Mouse (Mus musculus) bone marrow, adult 2 months (tissue): Measurements from ENCODE around the gene Eif3f. TPM values are rescaled to one million over a fixed set of nuclear protein-coding genes. Genes with fewer than 3 reads are reported as not detected.
A peak's percentile ranks its signal among the peaks of the same experiment; 100 is the strongest.

ENCODE experiments used
- H3K27ac ChIP-seq: fragments of 200-500 bp; 2 replicates; pipeline ENCODE4 v1.5.1; 2012; ENCODE audit warnings: low read depth, mild to moderate bottlenecking, control low read depth, inconsistent platforms, low read length; ENCODE audit not compliant: control insufficient read depth, poor library complexity, insufficient read depth
- H3K4me1 ChIP-seq: fragments of 200-500 bp; 2 replicates; pipeline ENCODE4 v1.6.1; 2011; ENCODE audit warnings: low read length; ENCODE audit not compliant: control insufficient read depth, insufficient read depth
- H3K4me3 ChIP-seq: fragments of 200-500 bp; replicated peaks from 2 replicates; pipeline ENCODE3; 2011; ENCODE audit warnings: mild to moderate bottlenecking, low read depth, low read length, control low read depth; ENCODE audit not compliant: control insufficient read depth
- CTCF ChIP-seq: fragments of 200-500 bp; IDR thresholded peaks from 2 replicates; pipeline ENCODE4 v1.5.1; 2011; ENCODE audit warnings: low read length, control low read depth; ENCODE audit not compliant: control insufficient read depth, insufficient read depth
- POLR2A ChIP-seq: fragments of 200-500 bp; IDR thresholded peaks from 2 replicates; pipeline ENCODE4 v1.6.1; 2011; ENCODE audit warnings: low read depth, mild to moderate bottlenecking, control low read depth, low read length, borderline replicate concordance; ENCODE audit not compliant: control insufficient read depth
- WGBS: fragments of 180-500 bp; shearing (Covaris S2); methylation state at CpG from one replicate; pipeline ENCODE4 v1.1.7; 2018; 5-methylcytosine and 5-hydroxymethylcytosine counted together
- polyA plus RNA-seq: library from polyadenylated mRNA; stranded (reverse); fragments of >200 nt; gene quantifications from 2 replicates; pipeline ENCODE4 v1.2.4, GENCODE M21; 2011; ENCODE audit warnings: low replicate concordance; ENCODE audit not compliant: missing spikeins, insufficient read depth, insufficient read length

Eif3f gene
- polyA plus RNA-seq, 1 experiment, result 83.8 TPM

GRCm38 (mm10) chr7:108950762-108951331 is 16.6 kb downstream of the Eif3f start:
- 2% methylated on average over 52 of the region's 52 CpGs for WGBS
- no peak overlapping the region; the same call in 1 of the 2 replicates for H3K27ac ChIP-seq
- TF ChIP-seq CTCF (no peak), POLR2A (no peak)

GRCm38 (mm10) chr7:108952801-108953200 is 18.6 kb downstream of the Eif3f start:
- H3K4me1 ChIP-seq, result no peaks in the 10 kb centered on the region
- WGBS, result 26% methylated on average over 6 of the region's 6 CpGs
- TF ChIP-seq POLR2A (no peak), CTCF (no peak)
- H3K4me3 ChIP-seq, result no peak overlapping the region
- H3K27ac ChIP-seq, result no peak overlapping the region

More at GRCm38 (mm10) chr7:108950762-108951331, 16.6 kb downstream of the Eif3f start:
- no peaks in the 10 kb centered on the region for H3K4me1 ChIP-seq
- no peak overlapping the region for H3K4me3 ChIP-seq

GRCm38 (mm10) chr7:108954185-108954584 is 20.0 kb downstream of the Eif3f start:
- no peak overlapping the region for H3K27ac ChIP-seq
- no peaks in the 10 kb centered on the region for H3K4me1 ChIP-seq
- 27% methylated on average over 4 of the region's 4 CpGs for WGBS
- TF ChIP-seq CTCF, result peak; percentile 49; the same call in 1 of the 2 replicates
- no peak for TF ChIP-seq POLR2A
- no peak overlapping the region for H3K4me3 ChIP-seq

GRCm38 (mm10) chr7:108957734-108958133 is 23.5 kb downstream of the Eif3f start:
- H3K27ac ChIP-seq, result no peak overlapping the region
- WGBS, result 39% methylated on average over 2 of the region's 2 CpGs
- H3K4me3 ChIP-seq, result no peak overlapping the region
- no peak for TF ChIP-seq POLR2A
- no peak for TF ChIP-seq CTCF
- no peaks in the 10 kb centered on the region for H3K4me1 ChIP-seq

GRCm38 (mm10) chr7:108965968-108966367 is 31.8 kb downstream of the Eif3f start:
- Histone ChIP-seq H3K4me1 (no peaks in the 10 kb centered on the region), H3K4me3 (no peak overlapping the region), H3K27ac (no peak overlapping the region)
- no peak for TF ChIP-seq CTCF
- no peak for TF ChIP-seq POLR2A
- WGBS, result 16% methylated on average over 2 of the region's 2 CpGs

GRCm38 (mm10) chr7:108966742-108967362 is 32.6 kb downstream of the Eif3f start:
- Histone ChIP-seq H3K27ac (no peak overlapping the region), H3K4me1 (no peaks in the 10 kb centered on the region), H3K4me3 (no peak overlapping the region)
- TF ChIP-seq POLR2A (no peak), CTCF (peak; percentile 79)
- 23% methylated on average over 7 of the region's 7 CpGs for WGBS

GRCm38 (mm10) chr7:108968201-108968600 is 34.0 kb downstream of the Eif3f start:
- no peak overlapping the region for H3K4me3 ChIP-seq
- TF ChIP-seq POLR2A, result no peak
- no peak for TF ChIP-seq CTCF
- 24% methylated on average over 6 of the region's 6 CpGs for WGBS
- no peak overlapping the region for H3K27ac ChIP-seq
- no peaks in the 10 kb centered on the region for H3K4me1 ChIP-seq

GRCm38 (mm10) chr7:108972273-108972672 is 38.1 kb downstream of the Eif3f start:
- H3K4me3 ChIP-seq, result no peak overlapping the region
- TF ChIP-seq CTCF, result no peak
- no peak for TF ChIP-seq POLR2A
- WGBS, result 75% methylated on average over 6 of the region's 6 CpGs

More at GRCm38 (mm10) chr7:108972273-108972672, 38.1 kb downstream of the Eif3f start:
- no peaks in the 10 kb centered on the region for H3K4me1 ChIP-seq
- H3K27ac ChIP-seq, result no peak overlapping the region
